Mouse (Mus musculus): ENCODE data around the gene Csnk2b. TPM values are rescaled to one million over a fixed set of nuclear protein-coding genes. Genes with fewer than 3 reads are reported as not detected.

Csnk2b gene
- polyA plus RNA-seq, 1 experiment from 2014 or later: 353 TPM

Other genes starting within 250 kb of the Csnk2b start
- gene Zbtb12, start 242.6 kb downstream of the Csnk2b start, polyA plus RNA-seq (2014; fragmentation: Nextera tagmentation; extraction: Ambion mirVana): 3.5 and 3.8 TPM in 2 replicates
- gene Gm20547, start 240.0 kb downstream of the Csnk2b start, polyA plus RNA-seq (2014; fragmentation: Nextera tagmentation; extraction: Ambion mirVana): 0.28 TPM in 1 of 2 replicates, not detected in the other
- gene C2, start 223.8 kb downstream of the Csnk2b start, polyA plus RNA-seq (2014; fragmentation: Nextera tagmentation; extraction: Ambion mirVana): 1.3 and 1.4 TPM in 2 replicates
- 62.5 and 76.9 TPM in 2 replicates for gene Ehmt2, start 223.6 kb downstream of the Csnk2b start, polyA plus RNA-seq (2014; fragmentation: Nextera tagmentation; extraction: Ambion mirVana)
- gene Slc44a4, start 207.6 kb downstream of the Csnk2b start, polyA plus RNA-seq (2014; fragmentation: Nextera tagmentation; extraction: Ambion mirVana): not detected in 2 replicates
- 16.2 and 20.0 TPM in 2 replicates for gene Neu1, start 190.8 kb downstream of the Csnk2b start, polyA plus RNA-seq (2014; fragmentation: Nextera tagmentation; extraction: Ambion mirVana)
- gene Hspa1b, start 162.8 kb downstream of the Csnk2b start, polyA plus RNA-seq (2014; fragmentation: Nextera tagmentation; extraction: Ambion mirVana): 0.15 TPM in 1 of 2 replicates, not detected in the other
- not detected in 2 replicates for gene Gm20481, start 152.1 kb downstream of the Csnk2b start, polyA plus RNA-seq (2014; fragmentation: Nextera tagmentation; extraction: Ambion mirVana)
- 1.4 and 3.7 TPM in 2 replicates for gene Hspa1a, start 149.9 kb downstream of the Csnk2b start, polyA plus RNA-seq (2014; fragmentation: Nextera tagmentation; extraction: Ambion mirVana)
- gene Hspa1l, start 149.3 kb downstream of the Csnk2b start, polyA plus RNA-seq (2014; fragmentation: Nextera tagmentation; extraction: Ambion mirVana): 1.3 and 1.4 TPM in 2 replicates
- 131 and 148 TPM in 2 replicates for gene Lsm2, start 140.2 kb downstream of the Csnk2b start, polyA plus RNA-seq (2014; fragmentation: Nextera tagmentation; extraction: Ambion mirVana)
- 42.4 and 53.9 TPM in 2 replicates for gene Vars, start 121.1 kb downstream of the Csnk2b start, polyA plus RNA-seq (2014; fragmentation: Nextera tagmentation; extraction: Ambion mirVana)
- gene Vwa7, start 105.5 kb downstream of the Csnk2b start, polyA plus RNA-seq (2014; fragmentation: Nextera tagmentation; extraction: Ambion mirVana): 0.05 and 0.11 TPM in 2 replicates
- gene Sapcd1, start 94.0 kb downstream of the Csnk2b start, polyA plus RNA-seq (2014; fragmentation: Nextera tagmentation; extraction: Ambion mirVana): 2.9 and 6.2 TPM in 2 replicates
- 2.3 and 2.6 TPM in 2 replicates for gene Msh5, start 75.3 kb downstream of the Csnk2b start, polyA plus RNA-seq (2014; fragmentation: Nextera tagmentation; extraction: Ambion mirVana)
- gene Clic1, start 72.1 kb downstream of the Csnk2b start, polyA plus RNA-seq (2014; fragmentation: Nextera tagmentation; extraction: Ambion mirVana): 28.3 and 37.3 TPM in 2 replicates
- 617 and 661 TPM in 2 replicates for gene Ddah2, start 63.0 kb downstream of the Csnk2b start, polyA plus RNA-seq (2014; fragmentation: Nextera tagmentation; extraction: Ambion mirVana)
- gene Ly6g6c, start 56.7 kb downstream of the Csnk2b start, polyA plus RNA-seq (2014; fragmentation: Nextera tagmentation; extraction: Ambion mirVana): not detected in 2 replicates
- 0.28 and 0.42 TPM in 2 replicates for gene Mpig6b, start 55.9 kb downstream of the Csnk2b start, polyA plus RNA-seq (2014; fragmentation: Nextera tagmentation; extraction: Ambion mirVana)
- gene Ly6g6e, start 45.2 kb downstream of the Csnk2b start, polyA plus RNA-seq (2014; fragmentation: Nextera tagmentation; extraction: Ambion mirVana): 10.1 and 10.7 TPM in 2 replicates
- gene Ly6g6d, start 44.0 kb downstream of the Csnk2b start, polyA plus RNA-seq (2014; fragmentation: Nextera tagmentation; extraction: Ambion mirVana): 0.76 and 1.1 TPM in 2 replicates
- gene Ly6g6f, start 36.4 kb downstream of the Csnk2b start, polyA plus RNA-seq (2014; fragmentation: Nextera tagmentation; extraction: Ambion mirVana): 0.15 TPM in 1 of 2 replicates, not detected in the other
- gene Abhd16a, start 32.8 kb downstream of the Csnk2b start, polyA plus RNA-seq (2014; fragmentation: Nextera tagmentation; extraction: Ambion mirVana): 69.9 and 75.7 TPM in 2 replicates
- not detected in 2 replicates for gene Ly6g5c, start 13.8 kb downstream of the Csnk2b start, polyA plus RNA-seq (2014; fragmentation: Nextera tagmentation; extraction: Ambion mirVana)
- gene Ly6g5b, start 6.6 kb downstream of the Csnk2b start, polyA plus RNA-seq (2014; fragmentation: Nextera tagmentation; extraction: Ambion mirVana): 0.89 and 1.1 TPM in 2 replicates
- 31.3 and 34.2 TPM in 2 replicates for gene Gpank1, start 598 bp downstream of the Csnk2b start, polyA plus RNA-seq (2014; fragmentation: Nextera tagmentation; extraction: Ambion mirVana)
- gene D17H6S53E, start 4.3 kb upstream of the Csnk2b start, polyA plus RNA-seq (2014; fragmentation: Nextera tagmentation; extraction: Ambion mirVana): 5.2 and 5.5 TPM in 2 replicates
- gene Apom, start 10.0 kb upstream of the Csnk2b start, polyA plus RNA-seq (2014; fragmentation: Nextera tagmentation; extraction: Ambion mirVana): 0.22 and 0.29 TPM in 2 replicates
- gene Bag6, start 13.1 kb upstream of the Csnk2b start, polyA plus RNA-seq (2014; fragmentation: Nextera tagmentation; extraction: Ambion mirVana): 128 and 144 TPM in 2 replicates
- gene Prrc2a, start 42.8 kb upstream of the Csnk2b start, polyA plus RNA-seq (2014; fragmentation: Nextera tagmentation; extraction: Ambion mirVana): 117 and 141 TPM in 2 replicates
- gene Aif1, start 54.0 kb upstream of the Csnk2b start, polyA plus RNA-seq (2014; fragmentation: Nextera tagmentation; extraction: Ambion mirVana): 6.9 and 7.3 TPM in 2 replicates
- gene Lst1, start 66.4 kb upstream of the Csnk2b start, polyA plus RNA-seq (2014; fragmentation: Nextera tagmentation; extraction: Ambion mirVana): 6.1 and 8.0 TPM in 2 replicates
- gene Ltb, start 72.4 kb upstream of the Csnk2b start, polyA plus RNA-seq (2014; fragmentation: Nextera tagmentation; extraction: Ambion mirVana): 0.39 TPM in 1 of 2 replicates, not detected in the other
- gene Tnf, start 80.0 kb upstream of the Csnk2b start, polyA plus RNA-seq (2014; fragmentation: Nextera tagmentation; extraction: Ambion mirVana): not detected in 2 replicates
- 0.13 and 0.21 TPM in 2 replicates for gene Lta, start 83.3 kb upstream of the Csnk2b start, polyA plus RNA-seq (2014; fragmentation: Nextera tagmentation; extraction: Ambion mirVana)
- not detected in 2 replicates for gene Gm16181, start 98.8 kb upstream of the Csnk2b start, polyA plus RNA-seq (2014; fragmentation: Nextera tagmentation; extraction: Ambion mirVana)
- 44.0 and 61.1 TPM in 2 replicates for gene Atp6v1g2, start 111.6 kb upstream of the Csnk2b start, polyA plus RNA-seq (2014; fragmentation: Nextera tagmentation; extraction: Ambion mirVana)
- 5.1 and 5.2 TPM in 2 replicates for gene Nfkbil1, start 113.7 kb upstream of the Csnk2b start, polyA plus RNA-seq (2014; fragmentation: Nextera tagmentation; extraction: Ambion mirVana)
- 478 and 489 TPM in 2 replicates for gene Ddx39b, start 119.7 kb upstream of the Csnk2b start, polyA plus RNA-seq (2014; fragmentation: Nextera tagmentation; extraction: Ambion mirVana)
- 37.5 and 44.2 TPM in 2 replicates for gene H2-D1, start 140.7 kb upstream of the Csnk2b start, polyA plus RNA-seq (2014; fragmentation: Nextera tagmentation; extraction: Ambion mirVana)
- 0.46 TPM in 1 of 2 replicates, not detected in the other for gene H2-Q1, start 198.4 kb upstream of the Csnk2b start, polyA plus RNA-seq (2014; fragmentation: Nextera tagmentation; extraction: Ambion mirVana)
- gene H2-Q2, start 220.2 kb upstream of the Csnk2b start, polyA plus RNA-seq (2014; fragmentation: Nextera tagmentation; extraction: Ambion mirVana): 1.1 and 2.1 TPM in 2 replicates

Measured in forebrain, embryonic 14.5 days (tissue).